In genomic region chr6:94681446-94682269, GRCm38 (mm10) we compare ENCODE assay signal across 9 mouse cellular contexts. TPM values are rescaled to one million over a fixed set of nuclear protein-coding genes. Genes with fewer than 3 reads are reported as not detected.
A peak's percentile ranks its signal among the peaks of the same experiment; 100 is the strongest.
DNase-seq lines count a peak whose midpoint lies in the region; ATAC-seq and TF ChIP-seq lines count a peak whose summit lies in the region.
"Had no signal": no experiment of that assay in that cellular context is flagged by ENCODE, and none has a peak within 500 bp of the region (broad histone marks: within the 10 kb centered on the region; RNA-seq: fewer than 3 reads in every experiment).

No protein-coding gene starts in this region.

- H3K36me3 ChIP-seq in forebrain, embryonic 13.5 days (ENCODE audit: poor library complexity, severe bottlenecking), result no peaks in the 10 kb centered on the region

- H3K27ac ChIP-seq in gastrocnemius, adult 2 months, result peak overlapping the region; percentile 66
- H3K27ac ChIP-seq in forebrain, embryonic 13.5 days, result peak overlapping the region; percentile 69

- H3K4me2 ChIP-seq in forebrain, embryonic 13.5 days, result peak overlapping the region; percentile 43

- peaks cover 81% of the 10 kb centered on the region for H3K4me1 ChIP-seq in forebrain, embryonic 13.5 days

- no peaks in the 10 kb centered on the region for H3K9me3 ChIP-seq in forebrain, embryonic 13.5 days (replicated peaks)

- intact Hi-C loops in gastrocnemius, adult 2 months (cut with DNase I), result no loop called here

- TF ChIP-seq CTCF in gastrocnemius, adult 2 months (IDR thresholded peaks at IDR 0.05), result no peak

- 39% methylated on average over 15 of the region's 15 CpGs for WGBS in forebrain, embryonic 13.5 days

- peak overlapping the region; percentile 43; the same call in 1 of the 2 replicates for H3K9ac ChIP-seq in forebrain, embryonic 13.5 days

- no peak for DNase-seq in gastrocnemius, adult 2 months
- no peak for DNase-seq in gastrocnemius, postnatal 10 days
- peak; percentile 4 to 8 for DNase-seq in B cell, adult 2 months
- no peak for DNase-seq in layer of hippocampus, postnatal 25 days (ENCODE audit: extremely low spot score in 1 of 2, low spot score in 1 of 2)
- no peak for DNase-seq in adrenal gland, adult 8-10 months
- DNase-seq in retina, embryonic 14.5 days (ENCODE audit: low spot score), result no peak
- DNase-seq: kidney, postnatal 4 days had no signal

- peak; percentile 58; the same call in 1 of the 2 replicates for ATAC-seq in forebrain, embryonic 13.5 days
- peak; percentile 66 for ATAC-seq in megakaryocyte-erythroid progenitor cell, adult 5-6 weeks (replicated peaks; ENCODE audit: low FRiP score, low TSS enrichment, poor library complexity, severe bottlenecking)

- no peaks in the 10 kb centered on the region for H3K27me3 ChIP-seq in forebrain, embryonic 13.5 days

- H3K4me3 ChIP-seq in gastrocnemius, adult 2 months, result peak overlapping the region; percentile 37
- H3K4me3 ChIP-seq in forebrain, embryonic 13.5 days, result 0 out of 2 replicates have a peak overlapping the region, but pooled peaks have one; percentile 8

RNA-seq across cellular contexts. Expression of gene Lrig1, which starts 18.3 kb away (rescaled TPM):
- total RNA-seq in gastrocnemius, adult 2 months (2021), result 10 to 100 TPM; 38.9 to 57.9 TPM
- total RNA-seq in gastrocnemius, postnatal 10 days (2021), result 10 to 100 TPM; 52.1 to 54.0 TPM
- polyA plus RNA-seq in forebrain, embryonic 13.5 days (2015; fragmentation: Nextera tagmentation; extraction: Ambion mirVana), result 6.4 and 7.6 TPM in 2 replicates
- total RNA-seq in megakaryocyte-erythroid progenitor cell, adult 5-6 weeks (2014; fragmentation: Nextera tagmentation), result 4.1 and 29.0 TPM in 2 replicates
- 2.7 and 3.5 TPM in 2 replicates for total RNA-seq in megakaryocyte-erythroid progenitor cell, adult 5-6 weeks (2017)
- total RNA-seq in layer of hippocampus, postnatal 25 days (2021), result 10 to 100 TPM; 28.0 to 30.5 TPM
- total RNA-seq in adrenal gland, adult 8-10 months (2022), result 10 to 100 TPM in 1 of 4 experiments, 1 to 10 TPM in 3; 8.2 to 14.0 (median 9.0) TPM

Comparison
In these comparisons a context has a peak if more than half of its experiments do, and no peak if none do; other contexts are left out.
1. DNase-seq: peak in B cell, adult 2 months (2 of 2); none in gastrocnemius, adult 2 months (single experiment), gastrocnemius, postnatal 10 days (single experiment), layer of hippocampus, postnatal 25 days (0 of 2), adrenal gland, adult 8-10 months (single experiment) and retina, embryonic 14.5 days (single experiment).